Mouse (Mus musculus) liver, embryonic 15.5 days (tissue): ENCODE data around the gene Trim2. TPM values are rescaled to one million over a fixed set of nuclear protein-coding genes. Genes with fewer than 3 reads are reported as not detected.

Experiments
- ATAC-seq: fragments of 200-750 bp; cut with Nextera tagmentation; 2 replicates; pipeline ENCODE4 v1.8.0; 2017; ENCODE audit warnings: moderate number of reproducible peaks, mild to moderate bottlenecking, moderate library complexity; ENCODE audit not compliant: insufficient read depth
- H3K27ac ChIP-seq: fragments of 300-500 bp; sonication (generic); replicated peaks from 2 replicates; pipeline ENCODE4 v1.5.1; 2015; ENCODE audit warnings: mild to moderate bottlenecking, inconsistent platforms
- H3K27me3 ChIP-seq: fragments of 300-500 bp; sonication (generic); 2 replicates; pipeline ENCODE4 v1.6.1; 2015; ENCODE audit warnings: mild to moderate bottlenecking, inconsistent platforms
- H3K36me3 ChIP-seq: fragments of 300-500 bp; sonication (generic); replicated peaks from 2 replicates; pipeline ENCODE4 v1.6.1; 2015; ENCODE audit warnings: moderate library complexity, mild to moderate bottlenecking, inconsistent platforms
- H3K4me1 ChIP-seq: fragments of 300-500 bp; sonication (generic); replicated peaks from 2 replicates; pipeline ENCODE4 v1.6.1; 2015; ENCODE audit warnings: inconsistent platforms
- H3K4me2 ChIP-seq: fragments of 300-500 bp; sonication (generic); 2 replicates; pipeline ENCODE4 v1.6.1; 2015; ENCODE audit warnings: moderate library complexity, mild to moderate bottlenecking, inconsistent platforms
- H3K4me3 ChIP-seq: fragments of 300-500 bp; sonication (generic); replicated peaks from 2 replicates; pipeline ENCODE4 v1.5.1; 2015; ENCODE audit warnings: mild to moderate bottlenecking, inconsistent platforms
- H3K9ac ChIP-seq: fragments of 300-500 bp; sonication (generic); 2 replicates; pipeline ENCODE4 v1.6.1; 2015; ENCODE audit warnings: moderate library complexity, mild to moderate bottlenecking, inconsistent platforms
- H3K9me3 ChIP-seq: fragments of 300-500 bp; sonication (generic); replicated peaks from 2 replicates; pipeline ENCODE4 v1.6.1; 2016; ENCODE audit warnings: inconsistent platforms
- WGBS: fragments of 180-500 bp; shearing (Covaris S2); methylation state at CpG from one replicate; pipeline ENCODE4 v1.1.7; 2015; ENCODE audit warnings: mixed read lengths; ENCODE audit not compliant: insufficient replicate concordance; 5-methylcytosine and 5-hydroxymethylcytosine counted together
- polyA plus RNA-seq: library from polyadenylated mRNA; unstranded; fragments of >200 nt; fragmentation: Nextera tagmentation; extraction: Ambion mirVana; gene quantifications from 2 replicates; pipeline ENCODE4 v1.2.1, GENCODE M21; 2015

The Trim2 gene
- polyA plus RNA-seq, 1 experiment from 2014 or later: 4.8 TPM

DNA sequence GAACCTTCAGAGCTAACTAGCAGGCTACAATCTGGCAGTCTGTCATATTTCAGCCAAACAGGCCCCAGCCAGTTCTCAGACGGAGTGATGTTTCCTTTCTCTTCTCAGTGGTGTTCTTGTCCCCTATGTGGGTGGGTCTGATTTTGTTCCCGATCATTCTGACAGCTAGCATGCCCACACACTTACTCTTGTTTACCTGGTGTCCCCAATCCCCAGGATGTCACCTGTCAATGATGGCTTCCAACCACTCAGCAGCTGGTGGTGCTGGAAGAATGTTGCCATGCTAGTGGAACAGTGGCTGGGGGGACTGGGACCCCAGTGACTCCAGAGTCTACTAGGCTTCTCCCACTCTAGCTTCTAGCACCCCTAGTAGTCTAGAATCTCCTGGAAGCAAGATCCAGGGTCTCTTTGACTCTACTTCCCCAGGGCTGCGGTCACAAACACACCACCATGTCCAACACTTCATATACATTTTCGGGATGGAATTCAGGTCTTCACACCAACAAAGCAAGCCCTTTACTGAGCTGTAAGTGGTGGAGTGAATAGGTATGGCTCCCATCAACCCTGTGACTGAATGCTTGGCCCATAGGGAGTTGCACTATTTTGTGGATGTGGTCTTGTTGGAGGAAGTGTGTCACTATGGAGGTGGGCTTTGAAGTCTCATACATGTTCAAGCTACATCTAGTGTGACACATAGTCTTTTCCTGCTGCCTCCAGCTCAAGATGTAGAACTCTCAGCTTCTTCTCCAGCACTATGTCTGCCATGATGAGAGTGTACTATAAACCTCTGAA, 148.9 kb downstream of the Trim2 start:
- no peak overlapping the region for H3K4me3 ChIP-seq
- H3K27ac ChIP-seq: no peak overlapping the region
- H3K36me3 ChIP-seq: no peaks in the 10 kb centered on the region
- H3K4me2 ChIP-seq: no peak overlapping the region
- H3K27me3 ChIP-seq: no peaks in the 10 kb centered on the region
- 68% methylated on average over 4 of the region's 4 CpGs for WGBS
- H3K9me3 ChIP-seq: no peaks in the 10 kb centered on the region
- H3K9ac ChIP-seq: no peak overlapping the region
- H3K4me1 ChIP-seq: peaks cover 22% of the 10 kb centered on the region
- ATAC-seq: no peak

DNA sequence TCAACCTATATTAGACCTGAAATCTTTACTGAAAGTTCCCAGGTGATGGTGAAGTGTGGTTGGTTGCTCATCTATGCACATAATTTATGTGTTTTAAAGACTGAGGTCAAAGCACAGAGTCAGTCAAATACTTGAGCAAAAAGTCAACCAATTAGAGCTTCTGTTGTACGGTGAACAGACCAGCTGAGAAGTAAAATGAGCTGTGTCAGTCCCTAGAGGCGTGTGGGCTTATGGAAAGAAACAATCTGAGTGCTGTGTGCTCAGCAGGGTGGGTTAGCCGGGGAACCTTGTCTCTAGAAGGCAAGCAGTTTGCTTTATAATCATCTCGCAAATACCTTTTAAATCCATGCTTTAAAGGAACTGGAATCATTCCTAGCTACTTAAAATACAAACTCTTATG, 149.7 kb downstream of the Trim2 start:
- Histone ChIP-seq H3K9ac (no peak overlapping the region), H3K36me3 (no peaks in the 10 kb centered on the region), H3K27me3 (no peaks in the 10 kb centered on the region), H3K27ac (no peak overlapping the region), H3K4me2 (no peak overlapping the region), H3K9me3 (no peaks in the 10 kb centered on the region), H3K4me1 (peaks cover 22% of the 10 kb centered on the region), H3K4me3 (no peak overlapping the region)
- WGBS: 73% methylated on average over 4 of the region's 4 CpGs
- no peak for ATAC-seq

DNA sequence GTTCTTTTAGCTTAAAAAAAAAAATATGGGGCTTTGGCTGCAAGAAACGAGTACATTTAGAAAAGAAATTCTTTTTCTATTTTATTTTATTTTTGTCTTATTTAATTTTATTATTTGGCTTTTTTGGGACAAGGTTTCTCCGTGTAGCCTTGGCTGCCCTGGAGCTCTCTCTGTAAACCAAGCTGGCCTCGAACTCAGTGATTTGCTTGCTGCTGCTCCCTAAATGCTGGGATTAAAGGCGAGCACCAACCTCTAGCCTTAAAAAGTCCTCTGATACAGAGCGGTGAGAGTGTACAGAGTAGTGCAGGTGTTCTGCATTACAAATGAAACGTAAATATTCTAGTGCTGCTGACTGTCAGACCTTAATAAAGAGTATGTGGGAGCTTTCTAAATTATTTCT, 150.6 kb downstream of the Trim2 start:
- no peaks in the 10 kb centered on the region for H3K36me3 ChIP-seq
- H3K9me3 ChIP-seq: no peaks in the 10 kb centered on the region
- 0 out of 2 replicates have a peak overlapping the region, but pooled peaks have one; percentile 91 for H3K27ac ChIP-seq
- 57% methylated on average over 6 of the region's 6 CpGs for WGBS
- no peak for ATAC-seq
- peak overlapping the region; percentile 100 for H3K4me2 ChIP-seq
- peaks cover 22% of the 10 kb centered on the region for H3K4me1 ChIP-seq
- no peaks in the 10 kb centered on the region for H3K27me3 ChIP-seq
- H3K4me3 ChIP-seq: peak overlapping the region; percentile 76
- no peak overlapping the region for H3K9ac ChIP-seq

DNA sequence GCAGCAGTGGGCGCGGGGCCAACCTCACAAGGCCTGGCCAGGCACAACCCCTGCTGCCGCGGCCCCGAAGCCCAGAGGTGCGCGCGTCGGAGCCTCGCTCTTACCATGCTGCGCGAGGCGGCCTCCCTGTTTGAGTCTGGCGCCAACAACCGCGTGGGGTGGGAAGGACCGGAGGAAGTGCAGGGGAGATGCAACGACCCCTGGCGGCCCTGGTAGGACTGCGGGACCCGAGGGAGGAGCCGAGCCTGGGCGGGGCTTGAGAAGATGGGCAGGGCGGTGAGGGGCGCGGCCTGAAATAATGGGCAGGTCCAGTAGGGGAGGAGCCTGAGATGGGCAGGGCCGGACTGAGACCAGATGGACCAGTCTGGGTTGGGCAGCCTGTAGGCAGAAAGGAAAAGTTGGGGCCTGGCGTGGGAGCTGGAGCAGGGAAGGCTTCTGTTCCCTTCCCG, 151.1 kb downstream of the Trim2 start, which contains the start of gene Mnd1:
Gene Mnd1, minus strand, starts transcription at position 229 of the 449 bp plus-strand sequence.
- ATAC-seq: peak; percentile 96
- under 1% methylated on average over 29 of the region's 29 CpGs for WGBS
- peak within 1 kb of the TSS; percentile 91 for H3K9ac ChIP-seq
- no peaks in the 10 kb centered on the region for H3K36me3 ChIP-seq
- no peaks in the 10 kb centered on the region for H3K9me3 ChIP-seq
- H3K4me2 ChIP-seq: peak within 1 kb of the TSS; percentile 100
- peak within 1 kb of the TSS; percentile 76 for H3K4me3 ChIP-seq
- peak within 1 kb of the TSS; percentile 91 for H3K27ac ChIP-seq
- H3K4me1 ChIP-seq: peaks cover 22% of the 10 kb centered on the region
- no peaks in the 10 kb centered on the region for H3K27me3 ChIP-seq

DNA sequence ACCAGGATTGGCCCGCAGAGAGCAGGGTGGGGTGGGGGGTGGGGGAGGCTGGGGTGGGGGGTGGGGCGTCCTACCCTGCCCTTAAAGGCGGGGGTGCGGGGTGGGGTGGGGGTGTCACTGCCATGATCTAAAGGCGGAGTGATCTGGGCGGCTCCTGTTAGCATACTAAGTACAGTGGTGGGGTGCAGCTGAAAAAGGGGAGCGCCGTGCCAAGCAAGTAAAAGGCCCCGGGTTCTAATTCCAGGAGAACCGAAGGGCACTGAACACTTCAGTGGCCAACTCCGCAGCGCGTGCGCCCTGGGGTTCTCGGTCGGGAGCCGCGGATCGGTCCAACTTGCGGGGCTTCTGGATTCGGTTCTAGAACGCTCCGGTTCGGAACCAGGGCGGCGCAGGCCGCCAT, 151.5 kb downstream of the Trim2 start:
- H3K27me3 ChIP-seq: no peaks in the 10 kb centered on the region
- H3K4me2 ChIP-seq: peak overlapping the region; percentile 100
- peak overlapping the region; percentile 91 for H3K27ac ChIP-seq
- peak; percentile 77 for ATAC-seq
- peak overlapping the region; percentile 76 for H3K4me3 ChIP-seq
- H3K36me3 ChIP-seq: no peaks in the 10 kb centered on the region
- peak overlapping the region; percentile 91 for H3K9ac ChIP-seq
- H3K4me1 ChIP-seq: peaks cover 22% of the 10 kb centered on the region
- under 1% methylated on average over 27 of the region's 27 CpGs for WGBS
- no peaks in the 10 kb centered on the region for H3K9me3 ChIP-seq

DNA sequence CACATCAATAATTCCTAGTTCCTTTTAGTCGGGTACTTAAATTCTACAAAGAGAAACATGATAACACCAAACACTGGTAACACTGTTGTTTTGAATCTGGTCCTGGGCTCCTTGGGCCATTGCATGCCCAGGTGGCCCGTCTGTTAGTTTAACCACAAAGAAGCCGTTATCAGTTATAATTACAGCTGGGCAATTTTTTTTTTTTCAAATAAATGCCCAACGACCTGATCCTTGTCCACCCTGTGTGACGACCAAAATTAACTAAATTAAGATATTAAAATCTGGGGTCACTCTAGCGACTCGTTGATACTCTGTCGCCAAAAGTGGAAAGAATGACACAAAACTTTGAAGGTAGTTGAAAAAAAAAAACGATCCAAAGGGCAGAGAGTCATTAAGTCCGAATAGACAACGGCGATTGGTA, 151.9 kb downstream of the Trim2 start:
- Histone ChIP-seq H3K4me1 (peaks cover 22% of the 10 kb centered on the region), H3K9me3 (no peaks in the 10 kb centered on the region), H3K27me3 (no peaks in the 10 kb centered on the region), H3K9ac (peak overlapping the region; percentile 91), H3K4me3 (peak overlapping the region; percentile 76), H3K27ac (peak overlapping the region; percentile 91), H3K4me2 (peak overlapping the region; percentile 100), H3K36me3 (no peaks in the 10 kb centered on the region)
- ATAC-seq: no peak
- 2% methylated on average over 12 of the region's 12 CpGs for WGBS

DNA sequence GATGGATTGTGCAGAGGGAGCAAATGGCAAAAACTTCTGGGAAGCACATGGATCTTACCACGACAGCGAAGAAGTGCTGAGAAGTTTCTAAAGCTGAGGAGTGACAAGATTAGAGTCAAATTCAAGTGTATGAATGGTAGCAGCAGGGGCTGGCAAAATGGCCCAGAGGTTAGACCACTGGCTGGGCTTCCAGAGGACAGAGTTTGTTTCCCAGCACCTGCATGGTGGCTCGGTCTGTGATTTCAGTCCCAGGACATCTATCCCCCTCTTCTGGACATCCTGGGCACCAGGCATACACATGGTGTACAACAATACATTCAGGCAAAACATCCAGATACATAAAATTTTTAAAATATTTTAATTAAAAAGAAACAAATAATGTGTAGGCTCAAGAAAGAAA, 156.8 kb downstream of the Trim2 start:
- H3K36me3 ChIP-seq: no peaks in the 10 kb centered on the region
- 84% methylated on average over 3 of the region's 3 CpGs for WGBS
- H3K4me2 ChIP-seq: no peak overlapping the region
- no peak for ATAC-seq
- H3K4me3 ChIP-seq: no peak overlapping the region
- no peaks in the 10 kb centered on the region for H3K9me3 ChIP-seq
- no peaks in the 10 kb centered on the region for H3K27me3 ChIP-seq
- H3K27ac ChIP-seq: no peak overlapping the region
- H3K9ac ChIP-seq: no peak overlapping the region
- peaks cover 6% of the 10 kb centered on the region for H3K4me1 ChIP-seq

DNA sequence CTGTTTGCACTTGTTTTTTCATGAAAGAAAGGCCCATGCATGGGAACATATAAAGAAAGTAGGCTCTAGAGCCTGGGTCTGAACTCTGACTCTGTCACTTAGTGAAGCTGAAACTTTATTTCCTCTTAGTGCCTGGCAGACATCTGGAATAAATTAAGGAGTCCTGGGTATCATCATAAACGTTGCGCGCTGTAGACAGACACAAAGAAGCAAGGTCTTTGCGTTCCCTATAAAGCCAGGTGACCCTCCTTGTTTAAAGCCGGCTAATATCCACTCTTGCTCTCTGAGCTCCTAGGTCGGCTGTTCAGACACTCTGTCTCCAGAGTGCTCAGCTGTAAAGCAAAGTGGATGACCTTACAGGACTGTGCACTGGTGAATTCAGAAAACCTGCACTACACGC, 165.7 kb downstream of the Trim2 start:
- no peaks in the 10 kb centered on the region for H3K27me3 ChIP-seq
- no peak overlapping the region for H3K27ac ChIP-seq
- no peak overlapping the region for H3K9ac ChIP-seq
- 69% methylated on average over 7 of the region's 7 CpGs for WGBS
- H3K4me2 ChIP-seq: no peak overlapping the region
- H3K36me3 ChIP-seq: no peaks in the 10 kb centered on the region
- H3K4me1 ChIP-seq: peaks cover 14% of the 10 kb centered on the region
- H3K4me3 ChIP-seq: no peak overlapping the region
- no peaks in the 10 kb centered on the region for H3K9me3 ChIP-seq
- no peak for ATAC-seq

DNA sequence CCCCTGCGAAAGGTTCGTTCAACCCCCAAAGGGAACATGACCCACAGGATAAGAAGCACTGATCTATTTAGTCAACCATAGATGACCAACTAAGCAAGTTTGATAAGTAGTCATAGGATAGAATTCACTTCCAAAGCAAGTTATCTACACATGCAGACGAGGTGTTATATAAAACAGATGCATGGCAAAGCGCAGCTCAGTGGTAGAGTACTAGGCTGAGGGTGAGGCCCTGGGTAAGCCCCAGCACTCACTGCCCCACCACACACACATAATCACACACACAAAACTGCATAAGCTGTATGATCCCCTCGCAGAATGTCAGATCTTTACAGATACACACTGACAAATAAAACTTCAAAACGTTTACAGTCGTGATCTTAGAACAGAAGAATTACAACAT, 170.2 kb downstream of the Trim2 start:
- Histone ChIP-seq H3K27ac (peak overlapping the region; percentile 7; the same call in 1 of the 2 replicates), H3K36me3 (no peaks in the 10 kb centered on the region)

DNA sequence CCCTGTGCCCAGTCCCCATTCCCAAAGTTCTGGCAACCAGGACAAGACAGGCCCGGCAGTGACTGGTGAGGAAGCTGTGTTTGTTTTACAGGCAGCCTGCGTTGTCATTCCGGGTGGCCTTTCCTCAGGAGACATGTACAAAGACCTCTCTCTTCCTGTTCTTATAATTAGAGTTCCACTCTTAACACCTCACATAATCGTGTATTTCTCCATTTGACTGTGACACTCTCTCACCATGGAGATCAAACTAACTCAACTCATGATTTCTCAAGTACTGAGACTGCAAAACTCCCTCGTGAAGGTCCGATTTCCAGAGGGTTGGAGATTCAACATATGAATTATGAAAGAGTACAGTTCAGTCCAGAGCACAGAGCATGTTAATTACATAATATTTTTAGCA, 170.7 kb downstream of the Trim2 start:
- peak; percentile 23; the same call in 1 of the 2 replicates for ATAC-seq
- H3K4me1 ChIP-seq: peaks cover 21% of the 10 kb centered on the region
- H3K27ac ChIP-seq: no peak overlapping the region; the same call in 1 of the 2 replicates
- H3K9me3 ChIP-seq: no peaks in the 10 kb centered on the region
- no peaks in the 10 kb centered on the region for H3K36me3 ChIP-seq
- no peak overlapping the region; the same call in 1 of the 2 replicates for H3K9ac ChIP-seq
- WGBS: 54% methylated on average over 6 of the region's 6 CpGs
- peak overlapping the region; percentile 26 for H3K4me3 ChIP-seq
- H3K4me2 ChIP-seq: peak overlapping the region; percentile 56
- no peaks in the 10 kb centered on the region for H3K27me3 ChIP-seq

More for the DNA sequence above, 170.2 kb downstream of the Trim2 start:
- Histone ChIP-seq H3K4me2 (no peak overlapping the region), H3K4me1 (peaks cover 21% of the 10 kb centered on the region), H3K27me3 (no peaks in the 10 kb centered on the region), H3K9me3 (no peaks in the 10 kb centered on the region), H3K4me3 (no peak overlapping the region), H3K9ac (no peak overlapping the region)
- WGBS: 41% methylated on average over 7 of the region's 7 CpGs
- peak; percentile 41 for ATAC-seq

DNA sequence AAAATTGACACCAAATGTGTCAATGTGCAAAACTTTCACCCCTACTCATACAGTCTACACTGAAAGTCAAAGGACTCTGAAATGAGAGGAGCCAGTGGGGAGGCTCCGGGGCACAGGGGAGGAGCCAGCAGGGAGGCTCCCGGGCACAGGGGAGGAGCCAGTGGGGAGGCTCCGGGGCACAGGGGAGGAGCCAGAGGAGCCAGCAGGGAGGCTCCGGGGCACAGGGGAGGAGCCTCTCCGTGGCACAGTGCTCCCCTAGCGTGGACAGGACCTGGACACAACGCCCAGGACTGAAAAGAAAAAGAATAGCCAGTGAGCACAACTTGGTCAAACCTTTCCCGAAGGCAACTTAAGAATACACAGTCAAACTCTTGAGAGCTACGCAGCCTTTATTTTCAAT, 171.3 kb downstream of the Trim2 start:
- ATAC-seq: peak; percentile 100
- no peaks in the 10 kb centered on the region for H3K9me3 ChIP-seq
- H3K27me3 ChIP-seq: no peaks in the 10 kb centered on the region
- H3K4me3 ChIP-seq: peak overlapping the region; percentile 26
- no peak overlapping the region for H3K27ac ChIP-seq
- H3K36me3 ChIP-seq: no peaks in the 10 kb centered on the region
- H3K9ac ChIP-seq: no peak overlapping the region; the same call in 1 of the 2 replicates
- peaks cover 21% of the 10 kb centered on the region for H3K4me1 ChIP-seq
- peak overlapping the region; percentile 56 for H3K4me2 ChIP-seq
- WGBS: 18% methylated on average over 9 of the region's 9 CpGs
